Mouse (Mus musculus) G1E (cell line): ENCODE measurements around the gene Erich6. TPM values are rescaled to one million over a fixed set of nuclear protein-coding genes. Genes with fewer than 3 reads are reported as not detected.

Experiments
- ATAC-seq: 2 replicates; pipeline ENCODE4 v1.8.0; 2016; ENCODE audit warnings: mild to moderate bottlenecking; ENCODE audit not compliant: insufficient number of reproducible peaks, poor library complexity, low FRiP score, severe bottlenecking; ENCODE audit errors: extremely low read depth
- DNase-seq: peaks from one replicate; pipeline ENCODE4 v3.0.0; 2012; ENCODE audit warnings: low spot score
- H3K27me3 ChIP-seq: 2 replicates; pipeline ENCODE4 v1.6.1; 2012; ENCODE audit warnings: mild to moderate bottlenecking, low read length, inconsistent platforms; ENCODE audit not compliant: insufficient read depth
- H3K36me3 ChIP-seq: replicated peaks from 2 replicates; pipeline ENCODE3; 2012; ENCODE audit warnings: mild to moderate bottlenecking, inconsistent platforms
- H3K4me1 ChIP-seq: 2 replicates; pipeline ENCODE4 v1.6.1; 2012; ENCODE audit warnings: low read depth, low read length, inconsistent platforms, mixed read lengths; ENCODE audit not compliant: insufficient read depth
- H3K4me3 ChIP-seq: 2 replicates; pipeline ENCODE4 v1.5.1; 2012; ENCODE audit warnings: low read depth, mild to moderate bottlenecking, inconsistent platforms, low read length, moderate library complexity, mixed read lengths
- H3K9me3 ChIP-seq: replicated peaks from 2 replicates; pipeline ENCODE4 v1.6.1; 2012; ENCODE audit warnings: inconsistent platforms
- CTCF ChIP-seq: IDR thresholded peaks from 2 replicates; pipeline ENCODE4 v1.5.1; 2012; ENCODE audit warnings: low read depth, low read length, inconsistent platforms, mixed read lengths
- GATA1 ChIP-seq: IDR thresholded peaks from 2 replicates; pipeline ENCODE4 v1.6.1; 2012; ENCODE audit warnings: borderline replicate concordance, low read length, inconsistent platforms, mixed read lengths
- GATA2 ChIP-seq: IDR thresholded peaks from 2 replicates; pipeline ENCODE4 v1.6.1; 2012; ENCODE audit warnings: low read depth, low read length, inconsistent platforms, borderline replicate concordance
- POLR2AphosphoS5 ChIP-seq: IDR thresholded peaks from 2 replicates; pipeline ENCODE4 v1.6.1; 2012; ENCODE audit warnings: low read depth, low read length, inconsistent platforms; ENCODE audit not compliant: insufficient replicate concordance
- TAL1 ChIP-seq: conservative IDR thresholded peaks from 2 replicates; pipeline ENCODE4 v1.6.1; 2012; ENCODE audit warnings: low read depth, low read length, inconsistent platforms, mixed read lengths
- polyA plus RNA-seq: library from polyadenylated mRNA; stranded (reverse); fragments of >175 nt; gene quantifications from 2 replicates; pipeline ENCODE4 v1.2.3, GENCODE M21; 2012
- total RNA-seq, 2 experiments: library from RNA; stranded (forward) in 1 of 2; stranded (reverse) in 1 of 2; fragments of 200-1000 nt in 1 of 2; fragments of >200 nt in 1 of 2; fragmentation: Nextera tagmentation in 1 of 2; gene quantifications; 2 replicates each; pipeline ENCODE4 v1.2.3; 2014 to 2017

Gene Erich6
- total and polyA plus RNA-seq, 3 experiments, result not detected

- TF ChIP-seq TAL1 (no peak), GATA1 (no peak), GATA2 (no peak), POLR2AphosphoS5 (no peak), CTCF (no peak)
- Histone ChIP-seq H3K4me1 (peaks cover 2% of the 10 kb centered on the region; the same call in 1 of the 2 replicates), H3K36me3 (peaks cover 69% of the 10 kb centered on the region), H3K4me3 (no peak overlapping the region), H3K9me3 (no peaks in the 10 kb centered on the region), H3K27me3 (no peaks in the 10 kb centered on the region)
- DNase-seq (no peak), ATAC-seq (no peak)
Observed at GRCm38 (mm10) chr3:58680943-58681637, 44.1 kb upstream of the Erich6 start.

- no peak for DNase-seq
- H3K9me3 ChIP-seq, result no peaks in the 10 kb centered on the region
- H3K27me3 ChIP-seq, result no peaks in the 10 kb centered on the region
- no peak overlapping the region for H3K4me3 ChIP-seq
- peaks cover 72% of the 10 kb centered on the region for H3K36me3 ChIP-seq
- TF ChIP-seq TAL1, result no peak
- no peak for TF ChIP-seq CTCF
- no peak for TF ChIP-seq POLR2AphosphoS5
- TF ChIP-seq GATA1, result no peak
- no peak for TF ChIP-seq GATA2
- H3K4me1 ChIP-seq, result peaks cover 2% of the 10 kb centered on the region; the same call in 1 of the 2 replicates
- no peak for ATAC-seq
Observed at GRCm38 (mm10) chr3:58679996-58680395, 43.0 kb upstream of the Erich6 start.

GRCm38 (mm10) chr3:58678905-58679304 lies 41.9 kb upstream of the Erich6 start:
- Histone ChIP-seq H3K36me3 (peaks cover 74% of the 10 kb centered on the region), H3K4me1 (peaks cover 2% of the 10 kb centered on the region; the same call in 1 of the 2 replicates)

GRCm38 (mm10) chr3:58678384-58678783 lies 41.4 kb upstream of the Erich6 start:
- H3K36me3 ChIP-seq, result peaks cover 74% of the 10 kb centered on the region
- no peak overlapping the region for H3K4me3 ChIP-seq
- H3K4me1 ChIP-seq, result peaks cover 2% of the 10 kb centered on the region; the same call in 1 of the 2 replicates
- no peaks in the 10 kb centered on the region for H3K27me3 ChIP-seq
- no peaks in the 10 kb centered on the region for H3K9me3 ChIP-seq
- no peak for ATAC-seq
- no peak for TF ChIP-seq TAL1
- no peak for TF ChIP-seq GATA1
- no peak for TF ChIP-seq GATA2
- no peak for TF ChIP-seq POLR2AphosphoS5
- TF ChIP-seq CTCF, result no peak
- no peak for DNase-seq

More at GRCm38 (mm10) chr3:58678905-58679304, 41.9 kb upstream of the Erich6 start:
- no peak for DNase-seq
- no peak for ATAC-seq
- no peaks in the 10 kb centered on the region for H3K27me3 ChIP-seq
- no peak for TF ChIP-seq GATA1
- no peak overlapping the region for H3K4me3 ChIP-seq
- no peaks in the 10 kb centered on the region for H3K9me3 ChIP-seq

GRCm38 (mm10) chr3:58677615-58678014 lies 40.6 kb upstream of the Erich6 start:
- no peak for TF ChIP-seq GATA1
- no peak for TF ChIP-seq GATA2
- no peak for TF ChIP-seq CTCF
- Histone ChIP-seq H3K36me3 (peaks cover 67% of the 10 kb centered on the region), H3K9me3 (no peaks in the 10 kb centered on the region), H3K4me1 (no peaks in the 10 kb centered on the region), H3K4me3 (no peak overlapping the region), H3K27me3 (no peaks in the 10 kb centered on the region)
- DNase-seq, result no peak
- no peak for ATAC-seq

- TF ChIP-seq CTCF, result no peak
- no peak for TF ChIP-seq POLR2AphosphoS5
- TF ChIP-seq GATA1, result no peak
- no peak for TF ChIP-seq TAL1
- no peak for TF ChIP-seq GATA2
- Histone ChIP-seq H3K36me3 (peaks cover 41% of the 10 kb centered on the region), H3K4me3 (no peak overlapping the region), H3K9me3 (no peaks in the 10 kb centered on the region), H3K27me3 (0 out of 2 replicates have a peak, but pooled peaks cover 2% of the 10 kb centered on the region), H3K4me1 (no peaks in the 10 kb centered on the region)
- ATAC-seq (no peak), DNase-seq (no peak)
Observed at GRCm38 (mm10) chr3:58673295-58673694, 36.3 kb upstream of the Erich6 start.
